Mouse (Mus musculus) B cell, adult 62 days (primary cell): ENCODE data around the gene Ptch1. TPM values are rescaled to one million over a fixed set of nuclear protein-coding genes. Genes with fewer than 3 reads are reported as not detected.

ENCODE experiments used
- total RNA-seq: library from RNA; stranded (reverse); gene quantifications from 4 replicates; pipeline ENCODE4 v1.2.4, GENCODE M21; 2023

Ptch1 gene
- 23.5 to 32.3 TPM (median 30.9 TPM) in 4 replicates for total RNA-seq

GRCm38 (mm10) chr13:63573256-63573835 is at the start of gene Ptch1:
Gene Ptch1, minus strand, starts transcription at chr13:63573598.

GRCm38 (mm10) chr13:63496646-63497582 is 76.5 kb downstream of the Ptch1 start, which contains the start of gene Fancc:
Gene Fancc, minus strand, starts transcription at chr13:63497278.

Other genes starting within 250 kb of the Ptch1 start
- 20.1 to 27.4 TPM (median 25.3 TPM) in 4 replicates for gene Fancc, start 76.3 kb downstream of the Ptch1 start, total RNA-seq
- gene Ercc6l2, start 241.6 kb upstream of the Ptch1 start, total RNA-seq, result 32.4 to 37.8 TPM (median 35.2 TPM) in 4 replicates